Mouse (Mus musculus) embryonic facial prominence, embryonic 13.5 days (tissue): ENCODE data around the gene Msmb. TPM values are rescaled to one million over a fixed set of nuclear protein-coding genes. Genes with fewer than 3 reads are reported as not detected.
A peak's percentile ranks its signal among the peaks of the same experiment; 100 is the strongest.
"Not testable (repeated sequence)": the region's sequence is repeated elsewhere in the genome, so short reads cannot be mapped to it uniquely, and the experiment has no call there.

Experiments used
- ATAC-seq: fragments of 200-750 bp; cut with Nextera tagmentation; 2 replicates; pipeline ENCODE4 v1.8.0; 2017; ENCODE audit warnings: low read depth; ENCODE audit not compliant: insufficient number of reproducible peaks, insufficient read depth, low FRiP score, low TSS enrichment
- H3K27ac ChIP-seq: fragments of 300-500 bp; sonication (generic); 2 replicates; pipeline ENCODE4 v1.5.1; 2015; ENCODE audit warnings: moderate library complexity, mild to moderate bottlenecking, inconsistent platforms
- H3K27me3 ChIP-seq: fragments of 300-500 bp; sonication (generic); 2 replicates; pipeline ENCODE4 v1.6.1; 2015; ENCODE audit warnings: mild to moderate bottlenecking, inconsistent platforms
- H3K36me3 ChIP-seq: fragments of 300-500 bp; sonication (generic); 2 replicates; pipeline ENCODE4 v1.6.1; 2015; ENCODE audit warnings: mild to moderate bottlenecking, inconsistent platforms
- H3K4me1 ChIP-seq: fragments of 300-500 bp; sonication (generic); 2 replicates; pipeline ENCODE4 v1.6.1; 2015; ENCODE audit warnings: inconsistent platforms
- H3K4me2 ChIP-seq: fragments of 300-500 bp; sonication (generic); 2 replicates; pipeline ENCODE4 v1.6.1; 2015; ENCODE audit warnings: moderate library complexity, mild to moderate bottlenecking, inconsistent platforms
- H3K4me3 ChIP-seq: fragments of 300-500 bp; sonication (generic); 2 replicates; pipeline ENCODE4 v1.5.1; 2015; ENCODE audit warnings: mild to moderate bottlenecking, inconsistent platforms
- H3K9ac ChIP-seq: fragments of 300-500 bp; sonication (generic); 2 replicates; pipeline ENCODE4 v1.6.1; 2015; ENCODE audit warnings: mild to moderate bottlenecking, inconsistent platforms
- H3K9me3 ChIP-seq: fragments of 300-500 bp; sonication (generic); 2 replicates; pipeline ENCODE4 v1.6.1; 2016; ENCODE audit warnings: inconsistent platforms
- WGBS: fragments of 180-500 bp; shearing (Covaris S2); methylation state at CpG from one replicate; pipeline ENCODE4 v1.1.7; 2015; ENCODE audit warnings: mixed read lengths; 5-methylcytosine and 5-hydroxymethylcytosine counted together
- polyA plus RNA-seq: library from polyadenylated mRNA; unstranded; fragments of >200 nt; fragmentation: Nextera tagmentation; extraction: Ambion mirVana; gene quantifications from 2 replicates; pipeline ENCODE4 v1.2.1, GENCODE M21; 2015

The Msmb gene
- polyA plus RNA-seq, 1 experiment from 2014 or later, result not detected

- H3K27ac ChIP-seq, result no peak overlapping the region
- H3K36me3 ChIP-seq, result peaks cover 69% of the 10 kb centered on the region
- no peak overlapping the region for H3K4me3 ChIP-seq
- H3K9ac ChIP-seq, result no peak overlapping the region
- H3K27me3 ChIP-seq, result no peaks in the 10 kb centered on the region
- no peak for ATAC-seq
- H3K9me3 ChIP-seq, result no peaks in the 10 kb centered on the region
- no peaks in the 10 kb centered on the region for H3K4me1 ChIP-seq
- no peak overlapping the region for H3K4me2 ChIP-seq
- WGBS, result 92% methylated on average over 4 of the region's 4 CpGs
Observed at GRCm38 (mm10) chr14:32183846-32184245, 42.0 kb downstream of the Msmb start.

DNA sequence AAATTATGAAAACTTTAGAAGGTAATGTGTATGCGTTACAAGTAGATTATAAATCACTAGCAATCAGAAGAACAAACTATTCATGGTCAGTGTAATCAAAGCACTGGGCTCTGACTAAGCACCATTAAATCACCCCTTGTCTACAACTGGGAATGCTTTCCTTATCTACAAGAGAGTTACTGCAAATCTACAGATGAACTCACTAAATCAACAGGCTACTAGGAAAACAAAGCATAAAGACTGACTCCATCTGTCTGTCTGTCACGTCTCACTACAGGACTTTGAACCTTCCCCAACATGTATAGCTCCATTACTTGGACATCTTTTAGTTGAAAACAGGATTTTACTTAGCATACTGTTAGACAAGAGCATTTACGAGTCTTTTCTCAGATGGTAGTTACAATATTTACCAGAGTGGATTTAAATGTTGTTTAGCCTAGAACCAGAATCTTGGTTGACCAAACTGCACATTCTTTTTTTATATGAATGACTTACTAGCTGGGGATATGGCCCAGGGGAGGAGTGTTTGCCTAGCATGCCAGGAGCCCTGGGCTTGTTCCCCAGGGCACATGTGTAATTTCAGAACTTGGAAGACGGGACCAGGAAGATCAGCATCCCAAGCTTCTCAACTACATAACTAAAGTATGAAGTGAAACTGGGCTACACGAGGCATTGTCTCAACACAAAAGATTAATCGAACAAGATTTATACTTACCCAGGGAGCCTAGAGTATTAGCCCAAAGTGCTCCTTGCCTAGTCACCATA lies 49.0 kb downstream of the Msmb start:
- H3K4me3 ChIP-seq, result no peak overlapping the region
- no peaks in the 10 kb centered on the region for H3K27me3 ChIP-seq
- no peak for ATAC-seq
- 92% methylated on average over 6 of the region's 6 CpGs for WGBS
- no peaks in the 10 kb centered on the region for H3K4me1 ChIP-seq
- H3K9me3 ChIP-seq, result no peaks in the 10 kb centered on the region
- H3K36me3 ChIP-seq, result peaks cover 71% of the 10 kb centered on the region
- H3K27ac ChIP-seq, result no peak overlapping the region
- no peak overlapping the region for H3K9ac ChIP-seq
- no peak overlapping the region for H3K4me2 ChIP-seq

- peaks cover 66% of the 10 kb centered on the region for H3K36me3 ChIP-seq
- WGBS, result 92% methylated on average over 5 of the region's 5 CpGs
Observed at GRCm38 (mm10) chr14:32191926-32192325, 50.1 kb downstream of the Msmb start.

GRCm38 (mm10) chr14:32192437-32192836 lies 50.6 kb downstream of the Msmb start:
- WGBS, result 53% methylated on average over 3 of the region's 3 CpGs
- Histone ChIP-seq H3K27me3 (no peaks in the 10 kb centered on the region), H3K4me3 (no peak overlapping the region), H3K36me3 (peaks cover 66% of the 10 kb centered on the region), H3K9ac (no peak overlapping the region), H3K27ac (no peak overlapping the region), H3K9me3 (no peaks in the 10 kb centered on the region), H3K4me2 (no peak overlapping the region), H3K4me1 (no peaks in the 10 kb centered on the region)
- no peak for ATAC-seq

More at GRCm38 (mm10) chr14:32191926-32192325, 50.1 kb downstream of the Msmb start:
- no peak overlapping the region for H3K9ac ChIP-seq
- H3K9me3 ChIP-seq, result no peaks in the 10 kb centered on the region
- H3K27ac ChIP-seq, result no peak overlapping the region
- no peaks in the 10 kb centered on the region for H3K27me3 ChIP-seq
- H3K4me2 ChIP-seq, result no peak overlapping the region
- no peak overlapping the region for H3K4me3 ChIP-seq
- ATAC-seq, result no peak
- no peaks in the 10 kb centered on the region for H3K4me1 ChIP-seq

- not testable (repeated sequence) for H3K9me3 ChIP-seq, H3K27me3 ChIP-seq, H3K4me3 ChIP-seq, H3K9ac ChIP-seq, H3K4me1 ChIP-seq, H3K27ac ChIP-seq, ATAC-seq, H3K4me2 ChIP-seq
- peaks cover 64% of the 10 kb centered on the region for H3K36me3 ChIP-seq
- WGBS, result 86% methylated on average over 5 of the region's 5 CpGs
Observed at GRCm38 (mm10) chr14:32193557-32193956, 51.7 kb downstream of the Msmb start.

DNA sequence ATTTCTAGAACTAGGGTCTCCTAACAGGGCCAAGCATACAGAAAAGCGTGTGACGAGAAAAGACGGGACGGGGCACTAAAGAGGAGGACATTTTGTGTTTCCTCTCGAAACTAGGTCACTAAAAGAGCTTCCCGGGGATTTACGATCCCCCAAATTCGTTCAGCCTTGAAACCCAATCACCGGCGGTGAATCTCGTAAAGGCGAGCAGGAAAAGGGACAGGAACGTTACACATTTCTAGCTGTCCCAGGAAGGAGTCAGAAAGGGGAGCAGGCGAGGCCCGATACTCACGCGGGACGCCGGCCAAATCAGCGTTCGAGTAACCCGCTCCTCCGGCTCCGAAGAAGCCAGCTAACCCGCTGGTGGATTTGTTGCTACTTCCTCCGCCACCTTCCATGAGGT lies 59.5 kb downstream of the Msmb start:
- Histone ChIP-seq H3K9ac (peak overlapping the region; percentile 97), H3K4me1 (peaks cover 20% of the 10 kb centered on the region), H3K4me2 (peak overlapping the region; percentile 91), H3K36me3 (peaks cover 30% of the 10 kb centered on the region), H3K27me3 (no peaks in the 10 kb centered on the region), H3K27ac (peak overlapping the region; percentile 76; the same call in 1 of the 2 replicates), H3K9me3 (no peaks in the 10 kb centered on the region), H3K4me3 (peak overlapping the region; percentile 100)
- no peak for ATAC-seq
- WGBS, result under 1% methylated on average over 26 of the region's 26 CpGs

DNA sequence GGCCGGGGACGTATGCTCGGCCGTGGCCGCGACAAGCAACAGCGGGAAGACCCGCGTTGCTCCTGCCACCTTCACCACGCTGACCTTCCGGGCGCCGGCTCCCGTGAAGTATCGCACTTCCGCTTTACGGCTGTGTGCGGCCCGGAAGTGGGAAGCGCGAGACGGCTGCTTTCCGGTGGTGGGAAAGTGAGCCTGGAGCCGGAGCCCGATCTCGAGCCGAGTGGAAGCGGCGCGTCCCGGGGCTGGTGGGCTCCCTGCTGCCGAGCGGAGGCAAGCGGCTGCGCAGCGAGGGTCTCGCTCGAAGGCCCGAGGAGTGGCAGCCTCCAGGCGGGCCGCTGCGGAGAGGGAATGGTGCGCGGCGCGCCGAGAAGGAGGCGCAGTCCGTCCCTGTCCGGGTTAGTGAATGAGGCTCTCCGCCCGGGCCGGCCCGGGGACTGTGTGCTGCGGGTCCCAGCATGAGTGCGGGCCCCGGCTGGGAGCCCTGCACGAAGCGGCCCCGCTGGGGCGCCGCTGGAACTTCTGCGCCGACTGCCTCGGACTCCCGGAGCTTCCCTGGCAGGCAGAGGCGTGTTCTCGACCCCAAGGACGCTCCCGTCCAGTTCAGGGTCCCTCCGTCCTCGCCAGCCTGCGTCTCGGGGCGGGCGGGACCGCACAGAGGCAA lies 60.1 kb downstream of the Msmb start, which contains the start of the genes Timm23 and Parg:
Timm23 (minus strand) TSS at position 108 of the 661 bp plus-strand sequence.
Parg (plus strand) TSS at position 159 of the 661 bp plus-strand sequence.
- H3K36me3 ChIP-seq, result peaks cover 26% of the 10 kb centered on the region
- H3K4me2 ChIP-seq, result peak within 1 kb of the TSS; percentile 91
- no peaks in the 10 kb centered on the region for H3K27me3 ChIP-seq
- ATAC-seq, result peak; percentile 82
- WGBS, result under 1% methylated on average over 75 of the region's 77 CpGs
- H3K9me3 ChIP-seq, result no peaks in the 10 kb centered on the region
- H3K4me3 ChIP-seq, result peak within 1 kb of the TSS; percentile 100
- peak within 1 kb of the TSS; percentile 97 for H3K9ac ChIP-seq
- peak within 1 kb of the TSS; percentile 76 for H3K27ac ChIP-seq
- peaks cover 20% of the 10 kb centered on the region for H3K4me1 ChIP-seq

Other genes with a start within 250 kb of the Msmb start
- gene Galnt15, start 113.0 kb upstream of the Msmb start, polyA plus RNA-seq, result 0.13 and 0.25 TPM in 2 replicates
- 20.4 and 23.0 TPM in 2 replicates for gene Oxnad1, start 56.6 kb upstream of the Msmb start, polyA plus RNA-seq
- 77.9 and 80.1 TPM in 2 replicates for gene Dph3, start 56.3 kb upstream of the Msmb start, polyA plus RNA-seq
- gene Ncoa4, start 17.8 kb downstream of the Msmb start, polyA plus RNA-seq, result 74.3 and 75.9 TPM in 2 replicates
- gene Timm23, start 59.9 kb downstream of the Msmb start, polyA plus RNA-seq, result 226 and 279 TPM in 2 replicates
- gene Parg, start 59.9 kb downstream of the Msmb start, polyA plus RNA-seq, result 46.4 and 48.3 TPM in 2 replicates
- gene Ogdhl, start 180.0 kb downstream of the Msmb start, polyA plus RNA-seq, result 20.9 and 22.4 TPM in 2 replicates
- not detected in 2 replicates for gene 1700024G13Rik, start 246.4 kb downstream of the Msmb start, polyA plus RNA-seq